Mouse (Mus musculus) embryonic fibroblast, embryonic 13.5 days (primary cell): ENCODE results near the gene Tmcc2. TPM values are rescaled to one million over a fixed set of nuclear protein-coding genes. Genes with fewer than 3 reads are reported as not detected.

Experiments used
- H3K27ac ChIP-seq: 2 replicates; pipeline ENCODE4 v1.5.1; 2012; ENCODE audit warnings: low read length, control low read depth, inconsistent platforms; ENCODE audit not compliant: insufficient read depth
- H3K4me1 ChIP-seq: 2 replicates; pipeline ENCODE4 v1.6.1; 2011; ENCODE audit warnings: low read length; ENCODE audit not compliant: control insufficient read depth, insufficient read depth
- H3K4me3 ChIP-seq: 2 replicates; pipeline ENCODE4 v1.5.1; 2011; ENCODE audit warnings: mild to moderate bottlenecking, control low read depth, low read length; ENCODE audit not compliant: insufficient read depth
- CTCF ChIP-seq: IDR thresholded peaks from 2 replicates; pipeline ENCODE4 v1.5.1; 2011; ENCODE audit warnings: mild to moderate bottlenecking, control low read depth, low read length, moderate library complexity, borderline replicate concordance; ENCODE audit not compliant: insufficient read depth
- POLR2A ChIP-seq: IDR thresholded peaks from 2 replicates; pipeline ENCODE4 v1.6.1; 2011; ENCODE audit warnings: low read depth, mild to moderate bottlenecking, control low read depth, low read length, moderate library complexity
- polyA plus RNA-seq: library from polyadenylated mRNA; stranded (reverse); fragments of >200 nt; gene quantifications from 2 replicates; pipeline ENCODE4 v1.2.4, GENCODE M21; 2011; ENCODE audit warnings: low read depth; ENCODE audit not compliant: missing spikeins, insufficient read length

Tmcc2 gene
- polyA plus RNA-seq, 1 experiment: 12.6 TPM

DNA sequence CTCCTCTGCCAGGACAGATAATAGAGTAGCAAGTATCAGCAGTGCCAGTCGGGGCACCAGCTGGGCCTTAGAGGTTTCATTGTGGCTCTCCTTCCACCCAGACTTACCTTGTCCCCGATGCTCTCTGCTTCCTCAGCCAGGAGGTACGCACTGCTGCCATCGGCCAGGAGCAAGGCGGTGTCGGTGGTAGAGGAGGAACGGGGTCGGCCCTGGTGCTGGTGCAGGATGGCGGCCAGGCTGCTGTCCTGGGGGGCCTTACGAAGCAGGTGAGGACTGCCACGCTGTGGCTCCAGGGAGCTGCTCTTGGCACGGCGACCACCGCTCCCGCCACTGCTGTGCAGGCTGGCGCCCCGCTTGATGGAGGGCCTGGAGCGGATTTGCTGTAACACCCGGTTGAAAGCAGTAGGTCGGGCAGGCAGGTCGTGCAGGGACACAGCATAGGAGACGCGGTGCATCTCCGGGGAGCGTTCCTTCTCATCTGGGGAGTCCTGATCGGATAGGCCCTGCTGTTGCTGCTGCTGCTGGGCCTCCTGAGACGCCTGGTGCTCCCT, 10.5 kb downstream of the Tmcc2 start:
- H3K4me1 ChIP-seq: peaks cover 14% of the 10 kb centered on the region
- H3K4me3 ChIP-seq: no peak overlapping the region
- no peak for TF ChIP-seq POLR2A
- no peak for TF ChIP-seq CTCF
- H3K27ac ChIP-seq: no peak overlapping the region

DNA sequence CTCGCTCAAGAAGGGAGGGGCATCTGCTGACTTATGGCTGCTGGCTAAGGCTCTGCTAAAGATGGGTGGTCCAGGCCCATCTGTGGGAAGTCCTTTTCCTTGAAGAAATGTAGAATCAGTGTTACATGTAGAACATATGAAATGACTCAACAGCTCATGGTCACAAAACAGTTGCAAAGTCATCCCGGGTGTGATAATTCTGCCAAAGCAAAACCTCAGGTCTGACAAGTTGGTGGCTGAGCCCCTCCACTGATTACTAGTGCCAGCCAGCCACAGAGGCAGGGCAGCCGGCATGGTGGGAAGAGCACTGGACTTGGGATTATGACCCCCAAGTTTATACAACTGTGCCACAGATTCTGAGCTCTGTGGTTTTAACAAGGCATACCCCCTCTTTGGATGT, 13.3 kb downstream of the Tmcc2 start:
- no peak overlapping the region for H3K4me3 ChIP-seq
- H3K27ac ChIP-seq: no peak overlapping the region
- H3K4me1 ChIP-seq: peaks cover 14% of the 10 kb centered on the region
- TF ChIP-seq POLR2A (no peak), CTCF (no peak)

DNA sequence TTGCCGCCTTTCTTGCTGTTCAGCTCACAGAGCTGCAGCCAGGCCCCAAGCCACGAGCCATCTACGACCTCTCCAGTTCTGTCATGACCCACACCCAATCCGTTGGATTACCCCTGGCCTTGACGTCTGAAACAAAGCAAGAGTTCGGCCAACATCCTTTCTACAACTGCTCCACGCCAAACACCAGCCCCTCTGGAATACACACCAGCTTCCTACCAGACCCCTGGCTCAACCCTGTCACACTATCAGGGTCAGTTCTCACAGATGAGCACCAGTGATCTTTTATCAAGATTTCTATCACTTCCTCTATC, 14.1 kb downstream of the Tmcc2 start:
- Histone ChIP-seq H3K27ac (peak overlapping the region; percentile 8; the same call in 1 of the 2 replicates), H3K4me3 (no peak overlapping the region), H3K4me1 (peaks cover 14% of the 10 kb centered on the region)
- TF ChIP-seq CTCF: no peak
- no peak for TF ChIP-seq POLR2A

DNA sequence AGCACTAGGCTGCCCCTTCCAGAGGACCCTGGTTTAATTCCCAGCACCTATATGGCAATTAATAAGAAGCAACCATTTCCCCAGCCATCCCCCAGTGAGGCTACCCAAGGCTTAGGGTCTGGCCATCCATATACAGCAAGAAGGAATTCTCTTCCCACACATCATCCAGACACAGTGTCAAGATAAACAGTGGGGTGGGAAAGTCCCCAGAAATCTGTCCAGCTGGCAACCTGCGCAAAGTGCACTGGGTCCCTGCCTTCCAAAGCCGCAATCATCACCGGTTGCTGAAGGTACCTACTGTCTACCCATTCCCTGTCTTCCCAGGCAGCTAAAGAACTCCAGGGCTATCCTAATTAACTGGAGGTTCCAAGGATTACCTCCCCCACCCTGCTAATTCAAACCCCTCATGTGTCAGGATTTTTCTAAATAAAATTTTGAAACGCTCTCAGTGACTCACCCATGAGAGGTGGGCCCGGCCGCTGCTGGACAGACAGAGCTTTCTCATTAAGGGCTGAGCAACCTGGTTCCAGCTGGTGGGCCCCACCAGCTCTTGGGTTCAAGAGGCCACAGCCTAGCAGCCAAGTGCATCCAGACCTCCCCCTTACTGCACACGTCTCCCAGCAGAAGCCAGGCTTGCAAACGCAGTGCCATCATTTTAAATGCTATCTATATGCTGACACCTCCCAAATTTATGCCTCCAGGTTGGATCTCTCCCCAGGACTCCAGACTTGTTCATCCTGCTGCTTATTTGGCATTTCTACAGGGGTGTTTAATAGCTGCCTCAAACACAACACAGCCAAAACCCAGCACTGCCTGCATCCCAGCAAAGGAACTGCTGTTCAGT, 14.6 kb downstream of the Tmcc2 start:
- TF ChIP-seq CTCF (no peak), POLR2A (no peak)
- Histone ChIP-seq H3K27ac (peak overlapping the region; percentile 8; the same call in 1 of the 2 replicates), H3K4me1 (peaks cover 14% of the 10 kb centered on the region), H3K4me3 (no peak overlapping the region)

DNA sequence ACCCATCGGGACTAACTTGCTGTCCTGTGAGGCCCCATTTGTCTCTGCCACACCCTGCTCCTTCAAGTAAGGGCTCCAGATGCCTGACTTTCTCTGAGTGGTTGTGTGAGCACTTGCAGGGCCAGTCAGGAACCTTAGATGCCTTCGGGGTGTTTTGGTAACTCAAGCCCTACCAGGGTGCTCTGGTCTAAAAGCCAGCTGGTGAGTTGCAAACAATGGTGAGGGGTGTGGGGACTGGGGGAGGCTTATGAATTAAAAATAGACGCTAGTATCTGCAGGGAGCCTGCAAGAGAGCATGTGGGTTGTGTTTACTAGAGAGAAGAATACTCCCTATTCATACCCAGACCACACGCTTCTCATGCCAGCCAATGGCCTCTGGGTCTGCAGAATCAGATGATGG, 15.8 kb downstream of the Tmcc2 start:
- no peak overlapping the region for H3K27ac ChIP-seq
- TF ChIP-seq CTCF (no peak), POLR2A (no peak)
- H3K4me1 ChIP-seq: peaks cover 18% of the 10 kb centered on the region
- H3K4me3 ChIP-seq: no peak overlapping the region

DNA sequence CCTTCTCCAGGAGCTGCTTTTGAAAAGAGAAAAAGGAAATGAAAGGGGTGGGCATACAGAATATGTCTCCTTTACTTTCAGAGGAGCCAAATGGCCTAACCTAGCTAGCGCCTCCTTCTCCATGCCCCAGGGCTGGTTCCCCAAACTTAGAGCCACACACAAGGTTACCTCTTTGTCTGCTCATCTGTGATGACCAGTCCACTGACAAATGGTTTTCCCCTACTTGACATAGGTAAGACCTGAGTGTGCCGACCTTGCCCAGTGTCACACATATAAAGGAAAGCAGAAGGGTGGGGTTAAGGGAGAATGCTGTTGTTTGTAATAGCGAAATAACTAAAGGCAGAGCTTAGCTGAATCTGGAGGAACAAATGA, 16.2 kb downstream of the Tmcc2 start:
- Histone ChIP-seq H3K27ac (no peak overlapping the region), H3K4me1 (peaks cover 18% of the 10 kb centered on the region), H3K4me3 (no peak overlapping the region)
- TF ChIP-seq CTCF (no peak), POLR2A (no peak)

DNA sequence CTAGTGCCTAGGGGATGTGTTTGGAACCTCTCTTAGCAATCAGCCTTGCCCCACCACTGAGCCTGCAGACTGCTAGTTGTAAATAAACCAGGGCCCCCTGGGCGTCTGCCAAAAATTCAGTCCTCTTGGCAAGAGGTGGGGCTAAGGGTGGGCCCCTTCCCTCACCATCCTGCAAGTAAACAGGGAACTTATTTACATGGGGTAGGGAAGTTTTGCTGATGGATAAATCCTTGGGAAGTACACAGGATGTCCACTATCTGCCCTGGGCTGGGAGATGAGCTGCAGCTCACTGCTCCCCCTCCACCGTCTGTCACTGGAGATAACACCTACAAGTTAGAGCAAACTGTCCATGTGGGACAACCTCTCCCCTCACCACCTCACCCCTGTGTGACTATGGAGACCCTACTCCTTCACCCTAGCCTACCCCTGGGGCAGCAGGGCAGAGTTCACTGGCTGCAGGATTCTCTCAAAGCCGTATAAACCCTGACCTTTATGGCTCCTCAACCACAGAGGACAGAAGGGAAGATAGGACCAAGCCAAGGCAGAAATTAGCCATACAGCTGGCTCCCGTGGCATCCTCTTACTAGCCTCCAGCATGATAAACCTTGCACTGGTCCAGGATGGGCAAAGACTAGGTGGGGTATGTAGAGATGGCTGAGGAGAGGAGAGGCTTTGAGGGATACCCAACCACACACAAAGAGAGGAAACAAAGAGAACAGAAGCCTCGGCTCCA, 16.8 kb downstream of the Tmcc2 start:
- TF ChIP-seq POLR2A (no peak), CTCF (no peak)
- H3K4me3 ChIP-seq: no peak overlapping the region
- no peak overlapping the region for H3K27ac ChIP-seq
- peaks cover 18% of the 10 kb centered on the region for H3K4me1 ChIP-seq

DNA sequence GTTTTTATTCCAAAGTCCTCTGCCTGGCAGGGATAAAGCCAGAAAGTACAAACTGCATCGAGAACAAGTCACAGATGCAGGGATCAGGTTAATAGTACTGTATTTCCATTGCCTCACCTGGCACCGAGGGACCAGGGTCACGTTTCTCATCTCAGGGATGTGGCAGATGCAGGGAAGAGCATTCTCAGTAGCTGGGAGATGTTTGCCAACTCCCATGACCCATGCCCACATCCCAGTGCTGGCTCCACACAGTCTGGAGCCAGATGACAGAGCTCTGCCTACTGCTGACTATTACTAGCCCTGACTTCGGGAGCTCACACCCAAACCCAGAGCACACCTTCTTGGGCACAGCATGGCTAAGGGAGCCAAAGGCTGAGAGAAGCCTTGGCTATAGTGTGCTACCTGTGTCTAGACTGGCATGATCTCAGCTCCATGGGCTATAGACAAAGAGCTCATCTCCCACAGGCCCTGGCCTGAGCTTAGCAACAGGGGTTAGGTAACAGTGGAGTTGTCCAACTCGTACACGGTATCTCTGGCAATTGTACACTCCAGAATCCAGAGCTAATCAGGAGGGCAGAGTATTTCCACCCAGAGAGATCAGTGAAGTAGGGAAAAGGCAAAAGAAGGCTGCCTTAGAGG, 18.1 kb downstream of the Tmcc2 start:
- TF ChIP-seq POLR2A (no peak), CTCF (no peak)
- H3K4me1 ChIP-seq: peaks cover 15% of the 10 kb centered on the region
- H3K4me3 ChIP-seq: no peak overlapping the region
- no peak overlapping the region for H3K27ac ChIP-seq

DNA sequence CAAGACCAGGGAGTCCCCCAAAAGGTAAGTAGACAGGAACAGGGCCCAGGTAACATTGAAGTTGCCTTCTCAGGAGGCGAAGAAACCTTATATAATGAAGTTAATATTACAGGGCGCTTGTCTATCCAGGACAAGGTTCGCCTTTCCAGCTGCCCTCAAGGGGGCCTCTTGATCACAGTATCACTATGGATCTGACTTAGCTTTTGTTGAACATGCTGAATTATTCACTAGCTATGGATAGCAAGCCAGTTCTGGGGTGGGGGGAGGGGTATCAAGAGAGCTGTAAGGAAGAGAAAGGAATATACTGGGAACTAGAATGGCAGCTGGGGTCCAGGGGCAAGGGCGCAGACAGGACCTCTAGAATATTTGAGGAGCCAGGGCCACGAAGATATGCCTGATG, 18.7 kb downstream of the Tmcc2 start:
- TF ChIP-seq POLR2A: no peak
- no peak for TF ChIP-seq CTCF
- no peak overlapping the region for H3K27ac ChIP-seq
- H3K4me3 ChIP-seq: no peak overlapping the region
- peaks cover 15% of the 10 kb centered on the region for H3K4me1 ChIP-seq
